Mouse (Mus musculus) ovary, postnatal 10 days (tissue): ENCODE results near the gene 4930455H04Rik.

Experiments used
- DNase-seq: peaks from one replicate; pipeline ENCODE4 v3.0.0; 2022; ENCODE audit warnings: low spot score

The 4930455H04Rik gene

GRCm38 (mm10) chr3:116967967-116968366 lies at the start of gene 4930455H04Rik:
4930455H04Rik (plus strand) TSS chr3:116968267.
- DNase-seq, result no peak

GRCm38 (mm10) chr3:116921535-116921934 lies 46.5 kb upstream of the 4930455H04Rik start:
- DNase-seq, result no peak

- no peak for DNase-seq
Observed at GRCm38 (mm10) chr3:116923042-116923441, 45.0 kb upstream of the 4930455H04Rik start.

- no peak for DNase-seq
Observed at GRCm38 (mm10) chr3:116928994-116929393, 39.1 kb upstream of the 4930455H04Rik start.

GRCm38 (mm10) chr3:116933158-116933557 lies 34.9 kb upstream of the 4930455H04Rik start:
- DNase-seq, result no peak

- no peak for DNase-seq
Observed at GRCm38 (mm10) chr3:116936934-116937691, 31.0 kb upstream of the 4930455H04Rik start.

GRCm38 (mm10) chr3:116940804-116941558 lies 27.1 kb upstream of the 4930455H04Rik start:
- DNase-seq, result no peak

GRCm38 (mm10) chr3:116941559-116942117 lies 26.4 kb upstream of the 4930455H04Rik start:
- DNase-seq, result no peak

- no peak for DNase-seq
Observed at GRCm38 (mm10) chr3:116942751-116943150, 25.3 kb upstream of the 4930455H04Rik start.

GRCm38 (mm10) chr3:116943422-116943821 lies 24.6 kb upstream of the 4930455H04Rik start:
- DNase-seq, result no peak

- DNase-seq, result no peak
Observed at GRCm38 (mm10) chr3:116946476-116946875, 21.6 kb upstream of the 4930455H04Rik start.

- no peak for DNase-seq
Observed at GRCm38 (mm10) chr3:116950665-116951115, 17.4 kb upstream of the 4930455H04Rik start.

GRCm38 (mm10) chr3:116951489-116951888 lies 16.6 kb upstream of the 4930455H04Rik start:
- DNase-seq, result no peak

GRCm38 (mm10) chr3:116952242-116952899 lies 15.7 kb upstream of the 4930455H04Rik start:
- no peak for DNase-seq

GRCm38 (mm10) chr3:116953366-116953765 lies 14.7 kb upstream of the 4930455H04Rik start:
- DNase-seq, result no peak

GRCm38 (mm10) chr3:116955061-116955460 lies 13.0 kb upstream of the 4930455H04Rik start:
- no peak for DNase-seq

GRCm38 (mm10) chr3:116960414-116960813 lies 7.7 kb upstream of the 4930455H04Rik start:
- DNase-seq, result no peak

- DNase-seq, result no peak
Observed at GRCm38 (mm10) chr3:116961354-116962142, 6.5 kb upstream of the 4930455H04Rik start.

GRCm38 (mm10) chr3:116963213-116963612 lies 4.9 kb upstream of the 4930455H04Rik start:
- no peak for DNase-seq

- no peak for DNase-seq
Observed at GRCm38 (mm10) chr3:116964426-116964825, 3.6 kb upstream of the 4930455H04Rik start.

- DNase-seq, result no peak
Observed at GRCm38 (mm10) chr3:116966225-116966624, 1.8 kb upstream of the 4930455H04Rik start.
